Mouse (Mus musculus) cerebral cortex, adult 2 months (tissue): Measurements from ENCODE around the gene Entpd2.

Source experiments
- WGBS: fragments of 180-500 bp; shearing (Covaris S2); methylation state at CpG from one replicate; pipeline ENCODE4 v1.1.7; 2018; 5-methylcytosine and 5-hydroxymethylcytosine counted together

Gene Entpd2

GRCm38 (mm10) chr2:25394281-25395221, 1.1 kb upstream of the Entpd2 start:
- 52% methylated on average over 3 of the region's 3 CpGs for WGBS

- 63% methylated on average over 3 of the region's 3 CpGs for WGBS
Measured at GRCm38 (mm10) chr2:25396597-25396983, 916 bp downstream of the Entpd2 start.

- 83% methylated on average over 1 of the region's 1 CpGs for WGBS
Measured at GRCm38 (mm10) chr2:25397010-25397409, 1.3 kb downstream of the Entpd2 start.

DNA sequence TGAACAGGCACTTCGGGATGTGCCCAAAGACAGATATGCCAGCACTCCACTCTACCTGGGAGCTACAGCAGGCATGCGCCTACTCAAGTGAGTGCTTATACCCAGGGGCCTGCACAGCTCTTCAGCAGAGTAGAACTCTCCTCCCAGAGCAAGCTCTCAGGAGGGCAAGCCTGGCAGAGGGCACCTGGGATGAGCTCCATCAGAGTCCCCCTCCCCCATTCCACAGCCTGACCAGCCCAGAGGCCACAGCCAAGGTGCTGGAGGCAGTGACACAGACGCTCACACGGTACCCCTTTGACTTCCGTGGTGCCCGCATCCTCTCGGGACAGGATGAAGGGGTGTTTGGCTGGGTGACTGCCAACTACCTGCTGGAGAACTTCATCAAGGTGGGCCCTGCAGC, 2.4 kb downstream of the Entpd2 start:
- WGBS, result 94% methylated on average over 7 of the region's 7 CpGs

DNA sequence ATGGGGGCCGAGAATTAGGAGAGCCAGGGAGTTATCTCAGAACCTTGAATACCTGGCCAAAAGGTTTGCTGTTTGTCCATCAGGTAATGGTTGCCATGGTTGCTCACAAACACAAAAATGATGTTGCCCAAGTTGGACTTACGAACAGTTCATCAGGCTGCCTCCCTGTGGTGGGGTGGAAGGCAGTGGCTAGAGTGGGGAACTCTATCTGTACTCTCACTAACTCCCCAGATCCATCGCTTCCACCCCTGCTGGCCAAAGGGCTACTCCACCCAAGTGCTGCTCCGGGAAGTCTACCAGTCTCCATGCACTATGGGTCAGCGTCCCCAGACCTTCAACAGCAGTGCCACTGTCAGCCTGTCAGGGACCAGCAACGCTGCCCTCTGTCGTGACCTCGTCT, 3.4 kb downstream of the Entpd2 start, which contains the start of gene Npdc1:
TSS of gene Npdc1 (plus strand) at position 301 of the 400 bp plus-strand sequence.
- WGBS, result 87% methylated on average over 8 of the region's 8 CpGs

DNA sequence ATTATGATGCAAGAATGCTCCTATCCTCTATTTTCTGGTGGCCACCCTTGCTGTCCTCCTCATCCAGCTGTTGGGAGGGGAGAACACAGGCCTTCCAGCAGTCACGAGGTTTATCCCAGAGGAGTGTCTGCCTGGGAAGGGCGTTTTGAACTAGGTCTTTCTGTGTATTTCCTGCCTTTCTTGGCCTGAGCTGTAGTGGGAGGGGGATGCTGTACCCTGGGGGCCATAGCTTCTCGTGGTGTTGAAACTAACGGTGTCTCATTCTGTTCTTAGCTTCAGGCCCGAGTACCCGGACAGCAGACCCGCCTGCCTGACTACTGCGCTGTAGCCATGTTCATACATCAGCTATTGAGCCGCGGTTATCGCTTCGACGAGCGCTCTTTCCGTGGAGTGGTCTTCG, 4.6 kb downstream of the Entpd2 start:
- WGBS, result 24% methylated on average over 16 of the region's 16 CpGs

GRCm38 (mm10) chr2:25400764-25401163, 5.1 kb downstream of the Entpd2 start:
- 4% methylated on average over 17 of the region's 17 CpGs for WGBS

DNA sequence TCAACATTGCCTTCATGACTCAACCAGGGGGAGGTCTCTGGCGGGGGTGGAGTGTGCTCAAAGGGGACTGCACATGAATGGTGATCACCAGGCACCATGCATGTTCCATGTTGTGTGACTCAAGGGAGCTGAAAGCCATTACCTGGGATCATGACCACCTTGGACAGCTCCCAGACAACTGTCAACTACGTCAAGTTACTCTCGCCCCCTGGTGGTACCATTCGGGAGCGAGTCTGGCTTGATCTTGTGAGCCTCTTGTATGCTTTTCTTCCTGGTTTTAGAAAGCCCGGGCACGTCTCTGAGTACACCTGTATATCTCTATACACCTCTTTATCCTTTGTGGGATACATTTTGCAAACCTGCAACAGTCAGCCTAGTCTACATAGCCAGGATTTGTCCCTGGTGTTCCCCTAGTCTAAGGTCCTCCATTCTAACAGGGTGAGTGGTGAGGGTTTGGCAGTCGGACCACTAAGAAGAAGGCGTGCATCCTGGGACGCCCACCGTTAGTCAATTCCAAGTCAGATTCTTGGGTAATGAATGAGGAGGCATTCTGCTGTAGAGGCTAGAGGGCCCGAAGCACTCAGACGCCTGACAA, 6.8 kb downstream of the Entpd2 start:
- WGBS, result 2% methylated on average over 13 of the region's 13 CpGs

- 1% methylated on average over 53 of the region's 54 CpGs for WGBS
Measured at GRCm38 (mm10) chr2:25402972-25403601, 7.4 kb downstream of the Entpd2 start.

GRCm38 (mm10) chr2:25403994-25404393, 8.3 kb downstream of the Entpd2 start:
- WGBS, result 43% methylated on average over 4 of the region's 4 CpGs

DNA sequence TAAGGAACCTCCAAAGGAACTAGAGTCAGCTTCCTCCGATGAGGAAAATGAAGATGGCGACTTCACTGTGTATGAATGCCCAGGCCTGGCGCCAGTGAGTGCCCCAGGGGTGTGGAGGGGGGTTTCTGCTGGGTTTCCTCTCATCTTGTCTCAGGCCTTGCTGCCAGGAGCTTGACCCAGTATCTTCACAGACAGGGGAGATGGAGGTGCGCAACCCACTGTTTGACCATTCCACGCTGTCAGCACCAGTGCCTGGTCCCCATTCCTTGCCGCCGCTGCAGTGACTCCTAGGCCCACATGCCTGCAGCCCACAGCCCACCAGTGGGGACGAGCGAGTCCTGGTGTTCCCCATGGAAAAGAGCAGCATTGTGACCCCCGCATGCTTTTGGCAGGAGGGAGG, 13.2 kb downstream of the Entpd2 start:
- 86% methylated on average over 10 of the region's 10 CpGs for WGBS

- WGBS, result 46% methylated on average over 3 of the region's 3 CpGs
Measured at GRCm38 (mm10) chr2:25417426-25417825, 21.8 kb downstream of the Entpd2 start.

DNA sequence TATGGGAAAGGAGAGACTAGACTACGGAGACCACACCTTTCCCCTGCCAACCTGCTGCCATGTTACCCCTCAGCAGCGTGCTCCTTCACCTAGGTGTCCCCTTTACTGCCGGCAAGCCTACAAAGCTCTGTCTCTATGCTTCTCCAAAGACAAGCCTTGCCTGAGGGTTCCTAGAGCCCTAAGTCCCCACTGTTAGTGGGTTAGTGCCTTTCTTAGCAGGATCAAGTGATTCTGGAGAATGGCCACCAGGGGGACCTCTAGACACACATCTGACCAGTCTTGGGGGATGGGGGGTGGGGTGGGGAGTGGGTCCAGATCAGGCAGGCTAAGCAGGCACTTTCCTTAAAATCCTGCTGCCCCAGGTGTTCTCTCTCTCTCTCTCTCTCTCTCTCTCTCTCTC, 26.2 kb downstream of the Entpd2 start:
- 23% methylated on average over 3 of the region's 3 CpGs for WGBS

DNA sequence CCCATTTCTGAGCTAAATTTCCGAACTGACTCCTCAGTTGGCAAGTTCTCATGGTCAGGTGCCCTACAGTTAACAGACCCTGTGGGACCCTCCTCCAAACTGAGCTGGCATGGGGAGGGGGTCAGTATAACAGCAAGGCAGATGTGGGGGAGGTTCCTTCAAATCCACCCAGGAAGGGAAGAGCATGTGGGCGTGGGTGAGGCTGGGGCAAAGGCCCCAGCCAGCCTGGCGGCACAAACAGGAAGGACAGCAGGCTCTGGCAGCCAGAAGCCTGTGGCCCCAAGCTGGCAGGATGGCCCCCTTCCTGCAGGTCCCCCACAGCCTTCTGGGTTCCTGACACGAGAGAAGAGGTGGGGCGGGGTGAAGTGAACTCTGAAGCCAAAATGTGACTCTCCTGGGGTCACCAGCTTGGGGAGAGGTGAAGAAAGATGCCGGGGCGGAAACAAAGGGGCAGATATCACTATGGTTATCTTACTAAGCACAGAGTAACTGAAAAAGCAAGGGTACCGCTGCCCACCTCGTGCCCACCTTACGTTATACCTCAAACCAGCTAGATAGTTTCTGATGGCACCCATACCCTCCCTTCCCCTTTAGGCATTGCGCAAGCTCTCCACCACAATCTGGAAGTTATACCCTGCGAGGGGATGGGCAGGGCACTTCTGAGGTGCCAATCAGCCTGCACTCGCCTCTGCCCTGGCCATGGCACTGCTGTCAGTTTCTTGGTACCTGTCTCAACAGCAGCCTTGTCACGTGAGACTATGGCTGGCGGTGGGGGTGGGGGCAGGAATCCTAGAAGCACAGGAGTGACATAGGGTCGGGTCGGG, 27.1 kb downstream of the Entpd2 start, which contains the start of gene Fut7:
TSS of gene Fut7 (plus strand) at position 681 of the 824 bp plus-strand sequence.
- WGBS, result 71% methylated on average over 17 of the region's 17 CpGs

- 78% methylated on average over 1 of the region's 1 CpGs for WGBS
Measured at GRCm38 (mm10) chr2:25423626-25424025, 28.0 kb downstream of the Entpd2 start.

DNA sequence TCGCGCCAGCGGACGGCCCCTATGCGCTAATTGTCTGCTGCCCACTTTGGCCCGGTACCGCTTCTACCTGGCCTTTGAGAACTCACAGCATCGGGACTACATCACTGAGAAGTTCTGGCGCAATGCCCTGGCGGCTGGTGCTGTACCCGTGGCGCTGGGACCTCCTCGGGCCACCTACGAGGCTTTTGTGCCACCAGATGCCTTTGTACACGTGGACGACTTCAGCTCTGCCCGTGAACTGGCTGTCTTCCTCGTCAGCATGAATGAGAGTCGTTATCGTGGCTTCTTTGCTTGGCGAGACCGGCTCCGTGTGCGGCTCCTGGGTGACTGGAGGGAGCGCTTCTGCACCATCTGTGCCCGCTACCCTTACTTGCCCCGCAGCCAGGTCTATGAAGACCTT, 29.8 kb downstream of the Entpd2 start:
- WGBS, result 63% methylated on average over 27 of the region's 27 CpGs

DNA sequence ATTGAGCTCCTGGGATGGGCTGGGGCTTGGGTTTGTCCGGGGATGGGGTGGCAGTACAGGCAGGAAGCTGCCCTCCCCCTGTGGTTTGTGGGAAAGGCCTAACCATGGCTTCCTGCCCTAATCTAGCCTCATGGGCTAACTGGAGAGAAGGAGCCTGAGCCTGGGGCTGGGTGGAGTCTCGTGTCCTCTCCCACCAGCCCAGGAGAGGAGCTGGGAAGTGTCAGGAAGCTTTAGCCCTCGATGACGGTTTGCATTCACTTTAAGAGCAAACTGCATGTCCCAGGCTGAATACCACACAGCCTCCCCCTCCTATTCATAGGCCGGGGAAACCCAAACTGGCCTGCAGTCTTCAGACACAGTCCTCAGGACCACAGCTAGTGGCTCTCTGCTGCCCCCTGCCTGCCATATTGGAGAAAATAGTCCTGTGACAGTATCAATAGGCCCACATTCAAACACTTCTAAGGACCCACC, 31.1 kb downstream of the Entpd2 start:
- 31% methylated on average over 5 of the region's 5 CpGs for WGBS

GRCm38 (mm10) chr2:25427256-25427655, 31.6 kb downstream of the Entpd2 start:
- 88% methylated on average over 5 of the region's 5 CpGs for WGBS

DNA sequence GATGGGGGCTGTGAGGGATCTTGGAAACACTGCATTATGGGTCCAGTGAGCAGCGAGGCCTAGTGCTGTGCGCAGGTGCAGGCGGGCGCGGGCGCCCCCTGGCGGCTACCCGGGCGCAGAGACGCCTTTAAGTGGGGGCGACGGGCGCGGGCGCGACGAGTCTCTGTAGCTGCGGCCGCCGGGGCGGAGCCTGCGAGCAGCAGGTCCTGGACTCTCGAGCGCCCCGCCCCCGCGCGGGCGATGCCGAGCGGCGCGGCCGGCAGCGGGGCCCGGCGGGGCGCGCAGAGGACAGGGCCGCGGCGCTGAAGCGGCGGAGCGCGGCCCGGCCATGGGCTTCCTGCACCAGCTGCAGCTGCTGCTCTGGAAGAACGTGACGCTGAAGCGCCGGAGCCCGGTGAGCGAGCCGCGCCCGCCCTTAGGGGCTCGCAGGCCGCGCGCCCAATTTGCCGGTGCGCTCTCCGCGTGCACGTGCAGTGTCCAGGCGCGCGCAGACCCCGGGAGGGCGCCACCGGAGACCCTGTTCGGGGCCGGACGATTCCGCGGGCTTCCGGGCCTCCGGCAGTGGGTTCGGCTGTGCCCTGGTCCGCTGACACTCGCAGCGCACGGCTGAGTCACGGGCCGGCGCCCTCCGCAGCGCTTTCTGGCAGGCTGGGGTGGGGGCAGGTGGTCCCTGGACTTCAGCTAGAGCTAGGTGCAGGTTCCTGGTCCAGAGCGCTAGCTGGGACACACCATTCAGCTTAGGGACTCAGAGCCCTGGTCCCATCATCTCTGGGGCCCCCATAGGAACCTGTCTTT, 33.0 kb downstream of the Entpd2 start, which contains the start of gene Abca2:
TSS of gene Abca2 (plus strand) at position 262 of the 795 bp plus-strand sequence.
- WGBS, result under 1% methylated on average over 89 of the region's 89 CpGs

- WGBS, result 21% methylated on average over 5 of the region's 5 CpGs
Measured at GRCm38 (mm10) chr2:25429435-25430180, 33.9 kb downstream of the Entpd2 start.
